Mouse (Mus musculus) embryonic facial prominence, embryonic 11.5 days (tissue): ENCODE measurements around the gene Nubp1. TPM values are rescaled to one million over a fixed set of nuclear protein-coding genes. Genes with fewer than 3 reads are reported as not detected.

ENCODE experiments used
- ATAC-seq: fragments of 200-750 bp; cut with Nextera tagmentation; replicated peaks from 2 replicates; pipeline ENCODE4 v1.8.0; 2017; ENCODE audit warnings: low read depth; ENCODE audit not compliant: insufficient number of reproducible peaks, low FRiP score, low TSS enrichment
- DNase-seq: peaks from one replicate; pipeline ENCODE4 v3.0.0-alpha.2; 2015; ENCODE audit warnings: low spot score
- H3K27ac ChIP-seq: fragments of 300-500 bp; sonication (generic); replicated peaks from 2 replicates; pipeline ENCODE4 v1.5.1; 2014; ENCODE audit warnings: mild to moderate bottlenecking, low read depth, low read length, control low read depth
- H3K27me3 ChIP-seq: fragments of 300-500 bp; sonication (generic); 2 replicates; pipeline ENCODE4 v1.6.1; 2014; ENCODE audit warnings: mild to moderate bottlenecking, low read length, moderate library complexity, mixed read lengths; ENCODE audit not compliant: control insufficient read depth, insufficient read depth
- H3K36me3 ChIP-seq: fragments of 300-500 bp; sonication (generic); replicated peaks from 2 replicates; pipeline ENCODE4 v1.6.1; 2014; ENCODE audit warnings: low read depth, mild to moderate bottlenecking, low read length, moderate library complexity, mixed read lengths; ENCODE audit not compliant: control insufficient read depth, insufficient read depth
- H3K4me1 ChIP-seq: fragments of 300-500 bp; sonication (generic); 2 replicates; pipeline ENCODE4 v1.6.1; 2014; ENCODE audit warnings: low read length, mixed read lengths; ENCODE audit not compliant: control insufficient read depth, insufficient read depth
- H3K4me2 ChIP-seq: fragments of 300-500 bp; sonication (generic); 2 replicates; pipeline ENCODE4 v1.6.1; 2014; ENCODE audit warnings: low read depth, mild to moderate bottlenecking, control low read depth, low read length, moderate library complexity
- H3K4me3 ChIP-seq: fragments of 300-500 bp; sonication (generic); 2 replicates; pipeline ENCODE4 v1.5.1; 2014; ENCODE audit warnings: low read depth, low read length, control low read depth
- H3K9ac ChIP-seq: fragments of 300-500 bp; sonication (generic); replicated peaks from 2 replicates; pipeline ENCODE4 v1.6.1; 2014; ENCODE audit warnings: mild to moderate bottlenecking, control low read depth, low read length
- H3K9me3 ChIP-seq: fragments of 300-500 bp; sonication (generic); replicated peaks from 2 replicates; pipeline ENCODE4 v1.6.1; 2016; ENCODE audit warnings: mild to moderate bottlenecking, low read length, inconsistent platforms, mixed read lengths; ENCODE audit not compliant: control insufficient read depth
- WGBS: fragments of 180-500 bp; shearing (Covaris S2); extraction: QIAGEN DNeasy Blood & Tissue Kit; methylation state at CpG from one replicate; pipeline ENCODE4 v1.1.7; 2014; 5-methylcytosine and 5-hydroxymethylcytosine counted together
- polyA plus RNA-seq: library from polyadenylated mRNA; unstranded; fragments of >200 nt; fragmentation: Nextera tagmentation; extraction: Ambion mirVana; gene quantifications from 2 replicates; pipeline ENCODE4 v1.2.1, GENCODE M21; 2014

Gene Nubp1
- polyA plus RNA-seq, 1 experiment from 2014 or later, result 75.0 TPM

- H3K4me1 ChIP-seq, result no peaks in the 10 kb centered on the region
- H3K36me3 ChIP-seq, result no peaks in the 10 kb centered on the region
- H3K9ac ChIP-seq, result peak within 1 kb of the TSS; percentile 59
- H3K27ac ChIP-seq, result peak within 1 kb of the TSS; percentile 2; the same call in 1 of the 2 replicates
- 1% methylated on average over 12 of the region's 12 CpGs for WGBS
- H3K27me3 ChIP-seq, result no peaks in the 10 kb centered on the region
- ATAC-seq, result peak; percentile 96
- H3K4me2 ChIP-seq, result peak within 1 kb of the TSS; percentile 81
- no peaks in the 10 kb centered on the region for H3K9me3 ChIP-seq
- H3K4me3 ChIP-seq, result peak within 1 kb of the TSS; percentile 40
- DNase-seq, result peak; percentile 93
These were observed 35.5 kb downstream of the Nubp1 start, which contains the start of gene Tvp23a for GRCm38 (mm10) chr16:10447264-10447594. Tvp23a (minus strand) TSS chr16:10447362.

GRCm38 (mm10) chr16:10447781-10448180, 36.0 kb downstream of the Nubp1 start:
- WGBS, result 54% methylated on average over 2 of the region's 2 CpGs

GRCm38 (mm10) chr16:10448931-10449330, 37.2 kb downstream of the Nubp1 start:
- ATAC-seq, result no peak
- 79% methylated on average over 9 of the region's 9 CpGs for WGBS
- Histone ChIP-seq H3K9me3 (no peaks in the 10 kb centered on the region), H3K36me3 (no peaks in the 10 kb centered on the region), H3K4me3 (no peak overlapping the region), H3K9ac (no peak overlapping the region), H3K27me3 (no peaks in the 10 kb centered on the region), H3K4me1 (no peaks in the 10 kb centered on the region), H3K27ac (no peak overlapping the region), H3K4me2 (no peak overlapping the region)
- no peak for DNase-seq

More at GRCm38 (mm10) chr16:10447781-10448180, 36.0 kb downstream of the Nubp1 start:
- Histone ChIP-seq H3K27me3 (no peaks in the 10 kb centered on the region), H3K9me3 (no peaks in the 10 kb centered on the region), H3K4me2 (peak overlapping the region; percentile 81), H3K9ac (peak overlapping the region; percentile 59), H3K4me1 (no peaks in the 10 kb centered on the region), H3K36me3 (no peaks in the 10 kb centered on the region), H3K27ac (no peak overlapping the region; the same call in 1 of the 2 replicates), H3K4me3 (peak overlapping the region; percentile 40)
- DNase-seq (no peak), ATAC-seq (peak; percentile 47; the same call in 1 of the 2 replicates)

DNA sequence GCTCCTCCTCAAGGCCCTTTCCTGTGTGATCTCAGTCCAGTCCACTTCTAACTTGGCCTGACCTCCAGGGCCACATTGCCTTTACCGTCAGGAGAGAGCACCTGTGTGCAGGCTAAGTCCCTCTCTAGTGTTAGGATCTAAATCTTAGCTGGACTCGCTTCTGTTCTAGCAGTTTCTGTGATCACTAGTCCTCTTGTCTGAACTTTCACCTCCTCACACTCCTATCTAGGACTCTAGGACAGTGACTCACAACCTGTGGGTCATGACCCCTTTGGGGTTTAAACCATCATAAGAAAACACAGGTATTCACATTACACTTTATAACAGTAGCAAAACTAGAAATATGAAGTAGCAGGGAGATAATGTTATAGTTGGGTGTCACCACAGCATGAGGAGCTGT, 40.2 kb downstream of the Nubp1 start:
- DNase-seq (no peak), ATAC-seq (no peak)
- no peak overlapping the region for H3K4me2 ChIP-seq
- no peak overlapping the region for H3K9ac ChIP-seq
- no peaks in the 10 kb centered on the region for H3K4me1 ChIP-seq
- H3K9me3 ChIP-seq, result no peaks in the 10 kb centered on the region
- no peaks in the 10 kb centered on the region for H3K36me3 ChIP-seq
- no peak overlapping the region for H3K27ac ChIP-seq
- H3K27me3 ChIP-seq, result no peaks in the 10 kb centered on the region
- 85% methylated on average over 2 of the region's 2 CpGs for WGBS
- no peak overlapping the region for H3K4me3 ChIP-seq

- H3K4me2 ChIP-seq, result no peak overlapping the region
- H3K27me3 ChIP-seq, result no peaks in the 10 kb centered on the region
- H3K27ac ChIP-seq, result no peak overlapping the region
- DNase-seq (no peak), ATAC-seq (no peak)
- H3K4me1 ChIP-seq, result no peaks in the 10 kb centered on the region
- WGBS, result 89% methylated on average over 8 of the region's 8 CpGs
- no peaks in the 10 kb centered on the region for H3K9me3 ChIP-seq
- no peaks in the 10 kb centered on the region for H3K36me3 ChIP-seq
- no peak overlapping the region for H3K9ac ChIP-seq
- H3K4me3 ChIP-seq, result no peak overlapping the region
These were observed 40.7 kb downstream of the Nubp1 start for GRCm38 (mm10) chr16:10452445-10452896.

- no peak overlapping the region for H3K9ac ChIP-seq
- no peak for ATAC-seq
- 83% methylated on average over 6 of the region's 6 CpGs for WGBS
These were observed 42.3 kb downstream of the Nubp1 start for GRCm38 (mm10) chr16:10453872-10454582.

GRCm38 (mm10) chr16:10454583-10454974, 42.8 kb downstream of the Nubp1 start:
- no peaks in the 10 kb centered on the region for H3K27me3 ChIP-seq
- no peak overlapping the region for H3K4me2 ChIP-seq
- H3K36me3 ChIP-seq, result no peaks in the 10 kb centered on the region
- no peak overlapping the region for H3K4me3 ChIP-seq
- no peak overlapping the region for H3K27ac ChIP-seq
- ATAC-seq, result no peak
- 36% methylated on average over 3 of the region's 3 CpGs for WGBS
- DNase-seq, result no peak
- H3K9me3 ChIP-seq, result no peaks in the 10 kb centered on the region
- no peaks in the 10 kb centered on the region for H3K4me1 ChIP-seq
- H3K9ac ChIP-seq, result no peak overlapping the region

More at GRCm38 (mm10) chr16:10453872-10454582, 42.3 kb downstream of the Nubp1 start:
- Histone ChIP-seq H3K4me1 (no peaks in the 10 kb centered on the region), H3K4me3 (no peak overlapping the region), H3K27me3 (no peaks in the 10 kb centered on the region), H3K27ac (no peak overlapping the region), H3K36me3 (no peaks in the 10 kb centered on the region), H3K9me3 (no peaks in the 10 kb centered on the region), H3K4me2 (no peak overlapping the region)
- DNase-seq, result no peak

DNA sequence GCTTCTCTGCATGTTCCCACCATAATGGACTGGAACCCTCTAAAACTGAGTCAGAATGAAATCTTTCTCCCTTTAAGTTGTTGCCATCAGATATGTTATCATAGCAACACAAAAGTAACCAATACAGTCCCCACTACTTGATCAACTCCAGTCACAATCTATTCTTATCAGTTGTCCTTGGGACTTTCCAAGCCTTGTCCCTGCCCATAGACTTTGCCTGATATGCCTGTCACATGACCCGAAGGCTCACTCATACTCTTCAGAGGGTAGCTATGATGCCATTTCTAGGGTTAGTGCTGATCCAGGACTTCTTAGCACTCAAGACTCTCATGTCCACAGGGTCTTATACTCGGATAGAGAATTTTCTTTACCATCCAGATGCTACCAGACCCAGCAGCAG, 48.4 kb downstream of the Nubp1 start:
- H3K27me3 ChIP-seq, result no peaks in the 10 kb centered on the region
- H3K4me2 ChIP-seq, result no peak overlapping the region
- H3K4me1 ChIP-seq, result no peaks in the 10 kb centered on the region
- WGBS, result 84% methylated on average over 2 of the region's 2 CpGs
- DNase-seq, result no peak
- H3K36me3 ChIP-seq, result no peaks in the 10 kb centered on the region
- no peak overlapping the region for H3K27ac ChIP-seq
- H3K4me3 ChIP-seq, result no peak overlapping the region
- no peak overlapping the region for H3K9ac ChIP-seq
- ATAC-seq, result no peak
- no peaks in the 10 kb centered on the region for H3K9me3 ChIP-seq
